Mouse (Mus musculus) thymus, adult 2 months (tissue): ENCODE measurements around the gene Traf2. TPM values are rescaled to one million over a fixed set of nuclear protein-coding genes. Genes with fewer than 3 reads are reported as not detected.
A peak's percentile ranks its signal among the peaks of the same experiment; 100 is the strongest.

ENCODE experiments used
- DNase-seq: peaks from one replicate; pipeline ENCODE4 v3.0.0; 2021
- H3K27ac ChIP-seq: fragments of 200-500 bp; 2 replicates; pipeline ENCODE4 v1.5.1; 2012; ENCODE audit warnings: low read length, control low read depth; ENCODE audit not compliant: control insufficient read depth, insufficient read depth
- H3K27me3 ChIP-seq: fragments of 200-500 bp; 2 replicates; pipeline ENCODE4 v1.6.1; 2012; ENCODE audit warnings: mild to moderate bottlenecking, low read length, moderate library complexity, mixed read lengths; ENCODE audit not compliant: control insufficient read depth, insufficient read depth
- H3K36me3 ChIP-seq: fragments of 200-500 bp; 2 replicates; pipeline ENCODE4 v1.6.1; 2012; ENCODE audit warnings: mild to moderate bottlenecking, low read length, moderate library complexity; ENCODE audit not compliant: control insufficient read depth, insufficient read depth
- H3K4me1 ChIP-seq: fragments of 200-500 bp; replicated peaks from 2 replicates; pipeline ENCODE4 v1.6.1; 2012; ENCODE audit warnings: low read length; ENCODE audit not compliant: control insufficient read depth, insufficient read depth
- H3K4me3 ChIP-seq: fragments of 200-500 bp; 2 replicates; pipeline ENCODE4 v1.5.1; 2012; ENCODE audit warnings: mild to moderate bottlenecking, low read length, control low read depth, moderate library complexity; ENCODE audit not compliant: control insufficient read depth, insufficient read depth
- CTCF ChIP-seq: fragments of 200-500 bp; IDR thresholded peaks from 2 replicates; pipeline ENCODE4 v1.5.1; 2012; ENCODE audit warnings: mild to moderate bottlenecking, control low read depth, low read length, moderate library complexity, borderline replicate concordance; ENCODE audit not compliant: control insufficient read depth, poor library complexity, insufficient read depth; ENCODE audit errors: extremely low read depth
- POLR2A ChIP-seq: fragments of 200-500 bp; IDR thresholded peaks from 2 replicates; pipeline ENCODE4 v1.6.1; 2012; ENCODE audit warnings: mild to moderate bottlenecking, low read length, control low read depth, moderate library complexity; ENCODE audit not compliant: control insufficient read depth, poor library complexity, insufficient read depth; ENCODE audit errors: extremely low read depth
- WGBS: fragments of 180-500 bp; shearing (Covaris S2); methylation state at CpG from one replicate; pipeline ENCODE4 v1.1.7; 2018; 5-methylcytosine and 5-hydroxymethylcytosine counted together
- polyA plus RNA-seq: library from polyadenylated mRNA; depleted of rRNA; stranded (reverse); fragments of >200 nt; gene quantifications from 2 replicates; pipeline ENCODE4 v1.2.3, GENCODE M21; 2012

Traf2 gene
- polyA plus RNA-seq, 1 experiment, result 47.7 TPM

- TF ChIP-seq CTCF (no peak), POLR2A (no peak)
- Histone ChIP-seq H3K36me3 (no peaks in the 10 kb centered on the region; the same call in 1 of the 2 replicates), H3K4me3 (no peak overlapping the region), H3K27ac (no peak overlapping the region), H3K4me1 (peaks cover 26% of the 10 kb centered on the region), H3K27me3 (peaks cover 14% of the 10 kb centered on the region)
- DNase-seq, result no peak
- 93% methylated on average over 4 of the region's 4 CpGs for WGBS
Observed at GRCm38 (mm10) chr2:25583571-25583970, 36.8 kb upstream of the Traf2 start.

DNA sequence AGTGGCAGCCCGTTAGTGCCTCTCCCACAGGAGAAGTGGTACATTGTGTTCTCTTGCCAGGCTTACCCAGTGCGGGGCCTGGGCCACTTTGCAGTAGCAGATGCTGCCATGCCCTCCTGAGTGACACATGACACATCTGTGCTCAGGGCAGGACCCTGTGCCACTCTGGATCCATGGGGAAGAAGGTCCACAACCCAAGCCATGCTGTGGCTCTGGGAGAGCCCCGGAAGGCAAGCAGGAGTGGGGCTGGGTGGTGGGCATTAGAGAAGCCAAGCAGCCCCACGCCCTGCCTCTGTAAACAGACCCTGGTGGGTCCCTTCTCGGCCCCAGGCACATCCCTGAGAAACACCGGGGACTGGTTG lies 36.4 kb upstream of the Traf2 start:
- H3K4me1 ChIP-seq, result peaks cover 31% of the 10 kb centered on the region
- H3K27me3 ChIP-seq, result peaks cover 18% of the 10 kb centered on the region
- no peak for DNase-seq
- H3K4me3 ChIP-seq, result no peak overlapping the region
- H3K36me3 ChIP-seq, result no peaks in the 10 kb centered on the region; the same call in 1 of the 2 replicates
- no peak overlapping the region for H3K27ac ChIP-seq
- WGBS, result 93% methylated on average over 6 of the region's 6 CpGs
- TF ChIP-seq CTCF (no peak), POLR2A (no peak)

DNA sequence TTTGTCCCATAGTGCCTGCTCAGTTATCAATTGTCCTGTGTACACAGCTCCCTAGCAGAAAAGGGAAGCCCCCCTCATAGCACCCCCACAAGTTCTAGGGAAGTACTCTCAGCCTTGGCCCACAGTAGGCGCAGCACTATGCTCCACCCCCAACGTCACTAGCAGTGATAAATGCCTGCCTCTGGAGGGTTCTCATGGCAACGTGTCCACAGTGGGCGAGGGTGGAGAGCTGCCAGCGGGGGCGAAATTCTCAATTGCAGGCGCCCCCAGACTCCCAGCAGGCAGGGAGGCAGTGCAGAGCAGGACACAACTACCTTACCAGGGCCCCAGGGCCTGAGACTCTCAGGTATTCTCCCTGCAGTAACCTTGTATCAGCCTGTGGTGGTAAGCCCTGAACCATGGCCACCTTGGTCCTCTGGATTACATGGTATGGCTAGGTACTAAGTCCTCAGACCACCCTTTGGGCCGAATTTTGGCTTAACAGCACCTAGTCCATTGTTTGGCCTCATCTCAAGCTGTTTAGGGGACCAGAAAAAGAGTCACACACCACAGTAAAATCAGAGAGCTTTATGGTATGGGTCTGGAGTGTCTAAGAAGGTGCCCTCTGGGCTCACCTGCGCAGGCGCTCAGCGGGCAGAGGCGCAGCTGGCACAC lies 35.9 kb upstream of the Traf2 start:
- Histone ChIP-seq H3K27me3 (peaks cover 23% of the 10 kb centered on the region), H3K27ac (no peak overlapping the region), H3K4me3 (no peak overlapping the region), H3K36me3 (no peaks in the 10 kb centered on the region; the same call in 1 of the 2 replicates), H3K4me1 (peaks cover 36% of the 10 kb centered on the region)
- no peak for DNase-seq
- 59% methylated on average over 12 of the region's 12 CpGs for WGBS
- TF ChIP-seq POLR2A, result no peak
- no peak for TF ChIP-seq CTCF

DNA sequence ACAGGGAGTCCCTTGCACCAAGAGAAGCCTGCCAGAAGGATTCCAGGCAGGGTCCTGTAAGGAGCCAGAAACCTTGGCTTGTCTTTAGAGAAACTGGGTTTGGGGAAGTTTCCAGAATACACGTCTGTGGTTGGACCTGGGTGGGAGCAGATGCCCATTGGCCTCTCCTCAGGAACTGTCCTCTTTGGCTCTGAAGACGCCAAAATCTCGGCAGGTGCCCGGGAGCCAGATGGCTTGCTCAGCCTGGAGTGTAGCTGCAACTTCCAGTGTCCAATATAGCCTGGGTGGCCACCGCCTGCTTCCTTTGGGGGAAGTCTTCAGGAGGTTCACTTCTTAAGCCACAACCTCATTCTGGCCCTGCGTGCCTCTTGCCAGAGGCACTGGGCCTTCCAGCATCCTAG lies 35.2 kb upstream of the Traf2 start:
- TF ChIP-seq POLR2A, result no peak
- TF ChIP-seq CTCF, result no peak
- Histone ChIP-seq H3K4me3 (no peak overlapping the region), H3K27me3 (peaks cover 29% of the 10 kb centered on the region), H3K27ac (no peak overlapping the region), H3K36me3 (no peaks in the 10 kb centered on the region; the same call in 1 of the 2 replicates), H3K4me1 (peaks cover 42% of the 10 kb centered on the region)
- WGBS, result 12% methylated on average over 6 of the region's 6 CpGs
- DNase-seq, result no peak

- Histone ChIP-seq H3K27ac (no peak within 1 kb of the TSS), H3K4me1 (peaks cover 42% of the 10 kb centered on the region), H3K36me3 (no peaks in the 10 kb centered on the region; the same call in 1 of the 2 replicates), H3K4me3 (peak within 1 kb of the TSS; percentile 30), H3K27me3 (peaks cover 29% of the 10 kb centered on the region)
- peak; percentile 72 for DNase-seq
- TF ChIP-seq CTCF (no peak), POLR2A (no peak)
- 6% methylated on average over 19 of the region's 19 CpGs for WGBS
Observed at GRCm38 (mm10) chr2:25581294-25581864, 34.6 kb upstream of the Traf2 start, which contains the start of gene Ajm1. Gene Ajm1, minus strand, starts transcription at chr2:25581757.

- Histone ChIP-seq H3K36me3 (no peaks in the 10 kb centered on the region; the same call in 1 of the 2 replicates), H3K27ac (no peak overlapping the region), H3K4me3 (no peak overlapping the region), H3K27me3 (peaks cover 29% of the 10 kb centered on the region), H3K4me1 (peaks cover 47% of the 10 kb centered on the region)
- WGBS, result 36% methylated on average over 6 of the region's 6 CpGs
- TF ChIP-seq CTCF, result peak; percentile 29; the same call in 1 of the 2 replicates
- no peak for TF ChIP-seq POLR2A
- no peak for DNase-seq
Observed at GRCm38 (mm10) chr2:25580621-25581101, 33.9 kb upstream of the Traf2 start.
